Mouse (Mus musculus): ENCODE results near the gene Pgpep1. TPM values are rescaled to one million over a fixed set of nuclear protein-coding genes. Genes with fewer than 3 reads are reported as not detected.

The Pgpep1 gene
- polyA plus RNA-seq (2012; rRNA removed) = 18.2 and 22.2 TPM in 2 replicates

DNA sequence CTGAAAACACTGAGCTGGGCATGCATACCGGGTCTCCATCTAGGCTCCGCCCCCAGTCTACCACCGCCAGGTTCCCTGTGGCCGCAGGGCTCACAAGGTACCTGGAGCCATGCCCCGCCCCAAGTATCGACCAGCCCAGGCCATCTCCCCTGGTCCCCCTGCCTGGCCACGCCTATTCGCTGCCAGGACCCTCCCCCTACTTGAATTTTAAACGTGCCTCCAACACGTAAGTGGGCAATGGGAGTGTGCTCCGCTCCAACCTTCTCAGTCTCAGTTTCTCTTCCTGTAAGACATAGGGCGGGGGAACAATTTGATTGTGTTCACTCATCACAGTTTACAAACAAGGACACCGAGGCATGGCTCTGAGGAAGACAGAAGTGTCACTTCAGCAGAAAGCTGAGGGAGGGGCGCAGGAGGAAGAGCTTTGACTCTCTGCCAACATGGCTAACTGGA is at the start of gene Pgpep1:
Pgpep1 (minus strand) TSS at position 116 of the 453 bp plus-strand sequence.
- Histone ChIP-seq H3K36me3 (ENCODE audit: control insufficient read depth, insufficient read depth, low read length) (no peaks in the 10 kb centered on the region; the same call in 1 of the 2 replicates), H3K27me3 (ENCODE audit: control insufficient read depth, insufficient read depth, low read length) (no peaks in the 10 kb centered on the region), H3K4me3 (ENCODE audit: extremely low read depth, insufficient read depth, insufficient read length) (peak within 1 kb of the TSS; percentile 87), H3K27ac (ENCODE audit: insufficient read depth, low read length) (peak within 1 kb of the TSS; percentile 36), H3K4me1 (ENCODE audit: control insufficient read depth, insufficient read depth, insufficient read length) (peaks cover 6% of the 10 kb centered on the region)
- TF ChIP-seq CTCF (IDR thresholded peaks at IDR 0.05; ENCODE audit: extremely low read depth, insufficient read depth, insufficient read length, insufficient replicate concordance) (no peak), POLR2A (IDR thresholded peaks at IDR 0.05; ENCODE audit: low read depth, low read length) (no peak)
- no peak for DNase-seq (ENCODE audit: low read depth in 1 of 2, low spot score in 2 of 2)
- 8% methylated on average over 14 of the region's 14 CpGs for WGBS

DNA sequence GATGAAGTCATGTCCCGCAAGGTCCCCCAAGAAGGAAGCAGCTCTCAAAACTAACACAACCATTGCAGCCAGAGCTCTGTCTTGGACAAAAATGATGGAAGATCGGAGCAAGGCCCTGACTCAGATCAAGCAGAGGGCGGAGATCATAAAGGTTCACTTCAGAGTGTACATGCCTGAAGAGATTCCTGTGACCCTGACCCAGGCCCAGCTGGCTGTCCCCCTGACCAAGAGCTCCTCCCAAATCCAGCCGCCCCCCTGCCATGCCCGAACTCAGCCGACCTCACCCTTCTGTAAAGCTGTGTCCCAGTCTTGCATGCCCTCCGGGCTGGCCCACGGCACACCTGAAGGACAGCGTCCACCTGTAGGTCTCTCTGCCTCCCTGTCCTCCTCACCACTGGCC is 49.6 kb upstream of the Pgpep1 start:
- H3K27me3 ChIP-seq (ENCODE audit: control insufficient read depth, insufficient read depth, low read length) = no peaks in the 10 kb centered on the region
- 94% methylated on average over 9 of the region's 9 CpGs for WGBS
- no peaks in the 10 kb centered on the region for H3K4me1 ChIP-seq (ENCODE audit: control insufficient read depth, insufficient read depth, insufficient read length)
- no peak overlapping the region for H3K27ac ChIP-seq (ENCODE audit: insufficient read depth, low read length)
- no peaks in the 10 kb centered on the region for H3K36me3 ChIP-seq (ENCODE audit: control insufficient read depth, insufficient read depth, low read length)
- no peak for DNase-seq (ENCODE audit: low read depth in 1 of 2, low spot score in 2 of 2)
- no peak overlapping the region for H3K4me3 ChIP-seq (ENCODE audit: extremely low read depth, insufficient read depth, insufficient read length)
- no peak for TF ChIP-seq CTCF (IDR thresholded peaks at IDR 0.05; ENCODE audit: extremely low read depth, insufficient read depth, insufficient read length, insufficient replicate concordance)
- TF ChIP-seq POLR2A (IDR thresholded peaks at IDR 0.05; ENCODE audit: low read depth, low read length) = no peak

DNA sequence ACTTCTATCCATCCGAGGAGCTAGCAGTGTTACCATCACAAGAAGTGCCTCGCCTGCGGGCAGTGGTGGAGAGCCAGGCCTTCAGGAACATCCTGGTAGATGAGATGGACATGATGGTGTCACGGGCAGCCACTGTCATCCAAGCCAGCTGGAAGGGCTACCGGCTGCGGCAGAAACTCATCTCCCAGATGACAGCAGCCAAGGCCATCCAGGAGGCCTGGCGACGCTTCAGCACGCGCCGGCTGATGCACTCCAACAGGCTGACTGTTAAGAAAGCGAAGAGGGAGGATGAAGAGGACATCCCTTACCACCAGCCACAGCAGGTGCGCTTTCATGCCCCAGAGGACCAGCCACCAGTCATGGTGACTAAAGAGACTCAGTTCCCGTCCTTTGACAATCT is 48.1 kb upstream of the Pgpep1 start:
- Histone ChIP-seq H3K27me3 (ENCODE audit: control insufficient read depth, insufficient read depth, low read length) (no peaks in the 10 kb centered on the region), H3K4me3 (ENCODE audit: extremely low read depth, insufficient read depth, insufficient read length) (no peak overlapping the region), H3K27ac (ENCODE audit: insufficient read depth, low read length) (no peak overlapping the region), H3K4me1 (ENCODE audit: control insufficient read depth, insufficient read depth, insufficient read length) (no peaks in the 10 kb centered on the region), H3K36me3 (ENCODE audit: control insufficient read depth, insufficient read depth, low read length) (no peaks in the 10 kb centered on the region)
- TF ChIP-seq CTCF (IDR thresholded peaks at IDR 0.05; ENCODE audit: extremely low read depth, insufficient read depth, insufficient read length, insufficient replicate concordance) = no peak
- TF ChIP-seq POLR2A (IDR thresholded peaks at IDR 0.05; ENCODE audit: low read depth, low read length) = no peak
- 81% methylated on average over 14 of the region's 14 CpGs for WGBS
- no peak for DNase-seq (ENCODE audit: low read depth in 1 of 2, low spot score in 2 of 2)

DNA sequence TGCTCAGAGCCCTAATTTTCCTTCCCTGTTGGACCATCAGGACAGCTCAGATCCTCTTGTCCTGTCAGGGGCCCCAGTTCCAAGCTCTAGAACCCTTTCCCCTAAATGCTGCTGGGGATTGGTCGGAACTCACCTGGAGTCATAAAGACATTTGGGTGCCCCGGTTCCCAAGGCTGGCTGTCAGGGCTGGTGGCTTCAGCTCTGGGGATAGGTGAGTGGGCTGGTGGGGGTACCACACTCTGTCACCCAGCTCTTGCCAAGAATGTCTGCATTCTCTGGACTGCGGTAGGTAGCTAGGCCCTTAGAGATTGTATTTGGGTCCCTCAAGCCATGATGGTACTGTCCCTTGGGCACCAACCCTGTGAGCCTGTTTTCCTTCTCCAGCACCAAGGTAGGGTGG is 43.1 kb upstream of the Pgpep1 start, which contains the start of gene Iqcn:
Iqcn (plus strand) TSS at position 171 of the 400 bp plus-strand sequence.
- Histone ChIP-seq H3K27ac (ENCODE audit: insufficient read depth, low read length) (no peak within 1 kb of the TSS), H3K4me3 (ENCODE audit: extremely low read depth, insufficient read depth, insufficient read length) (no peak within 1 kb of the TSS), H3K27me3 (ENCODE audit: control insufficient read depth, insufficient read depth, low read length) (no peaks in the 10 kb centered on the region), H3K36me3 (ENCODE audit: control insufficient read depth, insufficient read depth, low read length) (peaks cover 11% of the 10 kb centered on the region), H3K4me1 (ENCODE audit: control insufficient read depth, insufficient read depth, insufficient read length) (peaks cover 10% of the 10 kb centered on the region; the same call in 1 of the 2 replicates)
- TF ChIP-seq POLR2A (IDR thresholded peaks at IDR 0.05; ENCODE audit: low read depth, low read length) (no peak), CTCF (IDR thresholded peaks at IDR 0.05; ENCODE audit: extremely low read depth, insufficient read depth, insufficient read length, insufficient replicate concordance) (no peak)
- DNase-seq (ENCODE audit: low read depth in 1 of 2, low spot score in 2 of 2) = no peak
- WGBS = 95% methylated on average over 3 of the region's 3 CpGs

DNA sequence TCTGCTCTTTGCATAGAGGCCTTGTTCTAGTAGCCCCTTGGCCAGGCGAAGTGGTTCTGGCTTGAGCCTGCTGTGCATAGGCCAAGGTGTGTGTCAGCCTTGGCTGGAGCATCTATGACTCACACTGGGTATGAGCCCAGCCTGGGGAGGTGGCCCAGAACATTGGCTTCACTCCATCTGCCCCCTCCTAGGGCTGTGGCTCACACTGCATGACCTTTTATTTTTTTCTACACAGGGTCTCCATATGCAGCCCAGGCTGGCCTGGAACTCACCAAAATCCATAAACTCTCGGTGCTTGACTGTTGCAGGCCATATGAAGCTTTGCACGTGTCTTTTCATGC is 42.6 kb upstream of the Pgpep1 start:
- TF ChIP-seq CTCF (IDR thresholded peaks at IDR 0.05; ENCODE audit: extremely low read depth, insufficient read depth, insufficient read length, insufficient replicate concordance) (no peak), POLR2A (IDR thresholded peaks at IDR 0.05; ENCODE audit: low read depth, low read length) (no peak)
- no peak overlapping the region for H3K4me3 ChIP-seq (ENCODE audit: extremely low read depth, insufficient read depth, insufficient read length)
- H3K36me3 ChIP-seq (ENCODE audit: control insufficient read depth, insufficient read depth, low read length) = peaks cover 11% of the 10 kb centered on the region
- 89% methylated on average over 3 of the region's 3 CpGs for WGBS
- no peaks in the 10 kb centered on the region for H3K27me3 ChIP-seq (ENCODE audit: control insufficient read depth, insufficient read depth, low read length)
- DNase-seq (ENCODE audit: low read depth in 1 of 2, low spot score in 2 of 2) = no peak
- no peak overlapping the region for H3K27ac ChIP-seq (ENCODE audit: insufficient read depth, low read length)
- peaks cover 10% of the 10 kb centered on the region; the same call in 1 of the 2 replicates for H3K4me1 ChIP-seq (ENCODE audit: control insufficient read depth, insufficient read depth, insufficient read length)

DNA sequence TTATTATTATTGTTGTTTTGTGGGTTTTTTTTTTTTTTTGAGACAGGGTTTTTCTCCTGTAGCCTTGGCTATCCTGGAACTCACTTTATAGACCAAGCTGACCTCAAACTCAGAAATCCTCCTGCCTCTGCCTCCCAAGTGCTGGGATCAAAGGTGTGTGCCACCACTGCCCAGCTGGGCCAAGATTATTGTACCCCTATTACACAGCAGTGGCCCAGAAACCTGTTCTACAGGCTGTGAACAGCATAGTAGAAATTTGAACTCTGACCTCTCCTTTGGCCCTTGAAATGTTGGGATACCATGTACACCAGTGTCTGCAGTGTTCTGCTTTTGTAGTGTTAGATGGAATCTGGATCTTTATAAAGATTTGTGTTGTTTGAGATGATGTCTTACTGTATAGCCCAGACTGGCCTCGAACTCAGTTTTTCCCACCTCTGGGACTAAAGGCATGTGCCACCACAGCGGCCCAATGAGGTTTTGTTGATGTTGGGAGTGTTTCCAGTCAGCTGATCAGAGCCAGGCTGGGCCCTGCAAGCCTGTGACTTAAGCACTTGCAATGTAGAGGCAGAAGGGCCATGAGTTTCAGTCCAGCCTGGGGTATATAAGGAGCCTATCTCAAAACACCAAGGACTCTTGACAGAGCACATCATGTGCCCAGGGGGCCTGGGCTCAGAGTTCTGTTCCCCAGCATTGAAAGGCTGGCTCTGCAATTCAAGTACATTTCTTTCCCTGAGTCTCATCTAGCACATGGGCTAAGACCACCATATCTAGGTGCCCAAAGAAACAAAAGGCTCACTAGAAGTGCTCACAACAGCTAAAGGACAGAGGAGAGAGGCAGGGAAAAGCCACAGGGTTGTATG is 42.0 kb upstream of the Pgpep1 start:
- Histone ChIP-seq H3K27me3 (ENCODE audit: control insufficient read depth, insufficient read depth, low read length) (no peaks in the 10 kb centered on the region), H3K4me1 (ENCODE audit: control insufficient read depth, insufficient read depth, insufficient read length) (peaks cover 16% of the 10 kb centered on the region; the same call in 1 of the 2 replicates), H3K4me3 (ENCODE audit: extremely low read depth, insufficient read depth, insufficient read length) (no peak overlapping the region), H3K36me3 (ENCODE audit: control insufficient read depth, insufficient read depth, low read length) (peaks cover 11% of the 10 kb centered on the region), H3K27ac (ENCODE audit: insufficient read depth, low read length) (no peak overlapping the region)
- WGBS = 91% methylated on average over 2 of the region's 2 CpGs
- no peak for DNase-seq (ENCODE audit: low read depth in 1 of 2, low spot score in 2 of 2)
- TF ChIP-seq CTCF (IDR thresholded peaks at IDR 0.05; ENCODE audit: extremely low read depth, insufficient read depth, insufficient read length, insufficient replicate concordance) (no peak), POLR2A (IDR thresholded peaks at IDR 0.05; ENCODE audit: low read depth, low read length) (no peak)
